Mouse (Mus musculus) kidney, postnatal 4 days (tissue): ENCODE results near the gene Bglap.

Experiments
- DNase-seq, 2 experiments: peaks; one replicate each; pipeline ENCODE4 v3.0.0; 2021; ENCODE audit warnings: mixed read lengths in 2 of 2

The Bglap gene

GRCm38 (mm10) chr3:88338316-88338715 is 45.9 kb downstream of the Bglap start:
- DNase-seq: no peak

DNA sequence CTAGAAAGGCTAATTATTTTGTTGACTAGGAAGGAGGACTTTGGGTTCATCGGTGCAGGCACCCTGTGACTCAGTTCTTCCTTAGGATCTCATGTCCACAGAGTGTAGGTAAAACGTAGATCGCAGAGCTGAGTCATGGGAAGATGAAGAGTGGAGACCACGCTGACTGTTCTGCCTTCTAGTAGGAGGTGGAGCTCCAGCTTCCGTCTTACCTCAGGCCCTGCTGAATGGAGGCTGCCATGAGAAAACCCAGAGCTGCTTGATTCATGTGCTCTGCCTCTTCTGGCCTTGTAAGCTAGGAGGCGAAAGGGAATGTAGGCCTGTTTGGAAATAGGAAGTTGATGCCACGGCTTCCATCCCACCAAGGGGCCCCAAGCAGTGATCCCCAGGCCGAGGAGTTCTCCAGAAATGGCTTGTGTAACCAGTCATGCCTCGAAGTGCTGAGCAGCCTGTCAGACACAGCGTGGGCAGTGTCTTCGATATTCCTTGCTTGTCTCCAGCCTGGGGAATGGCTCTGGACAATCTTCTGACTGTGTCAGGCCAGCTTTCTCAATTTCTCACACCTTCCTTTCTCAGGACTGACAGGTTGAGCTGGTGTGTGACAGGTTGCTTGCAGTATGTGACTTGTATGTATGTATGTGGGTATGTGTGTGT is 46.8 kb downstream of the Bglap start:
- DNase-seq: no peak

DNA sequence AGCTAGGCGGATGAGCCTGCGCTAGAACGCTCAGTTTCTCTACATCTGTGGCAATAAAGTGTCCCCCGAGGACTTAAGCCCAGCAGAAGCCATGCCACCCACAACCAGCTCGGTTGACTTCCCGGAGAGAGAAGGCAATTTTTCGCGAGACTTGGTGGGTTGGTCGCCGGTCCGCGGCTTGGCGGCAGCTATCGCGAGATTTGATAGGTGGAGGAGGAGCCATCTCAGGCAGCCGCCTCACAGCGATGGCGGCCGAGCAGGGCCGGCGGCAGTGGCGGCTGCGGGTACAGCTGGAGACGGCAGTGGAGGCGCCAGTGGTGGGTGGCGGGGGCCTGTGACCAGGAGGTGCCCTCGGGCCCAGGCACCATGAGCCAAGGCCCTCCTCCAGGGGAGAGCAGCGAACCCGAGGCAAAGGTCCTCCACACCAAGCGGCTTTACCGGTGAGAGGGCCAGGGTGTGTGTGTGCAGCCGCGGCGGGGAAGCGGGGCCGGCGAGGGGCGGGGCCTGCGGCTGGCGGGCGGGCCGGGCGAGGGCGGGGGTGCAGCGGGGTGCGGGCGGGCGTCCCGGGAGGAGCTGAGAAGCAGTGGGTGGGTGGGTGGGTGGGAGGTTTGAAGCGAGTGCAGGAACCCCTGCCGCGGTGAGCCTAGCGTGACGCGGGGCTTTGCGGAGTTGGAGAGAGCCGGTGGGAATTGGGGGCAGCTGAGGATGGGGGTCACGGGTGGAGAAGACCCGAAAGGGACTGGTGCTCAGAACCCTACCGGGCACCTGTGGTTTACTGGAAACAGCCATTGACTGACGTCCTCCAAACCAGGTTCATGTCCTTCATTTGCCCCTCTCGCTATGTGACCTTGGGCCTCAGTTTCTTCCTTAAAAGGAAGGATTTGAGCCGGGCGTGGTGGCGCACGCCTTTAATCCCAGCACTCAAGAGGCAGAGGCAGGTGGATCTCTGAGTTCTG is 47.9 kb downstream of the Bglap start, which contains the start of the genes Tmem79 and Smg5:
Gene Tmem79, minus strand, starts transcription at position 91 of the 956 bp plus-strand sequence.
Gene Smg5, plus strand, starts transcription at position 203 of the 956 bp plus-strand sequence.
- DNase-seq: peak; percentile 96 to 98

DNA sequence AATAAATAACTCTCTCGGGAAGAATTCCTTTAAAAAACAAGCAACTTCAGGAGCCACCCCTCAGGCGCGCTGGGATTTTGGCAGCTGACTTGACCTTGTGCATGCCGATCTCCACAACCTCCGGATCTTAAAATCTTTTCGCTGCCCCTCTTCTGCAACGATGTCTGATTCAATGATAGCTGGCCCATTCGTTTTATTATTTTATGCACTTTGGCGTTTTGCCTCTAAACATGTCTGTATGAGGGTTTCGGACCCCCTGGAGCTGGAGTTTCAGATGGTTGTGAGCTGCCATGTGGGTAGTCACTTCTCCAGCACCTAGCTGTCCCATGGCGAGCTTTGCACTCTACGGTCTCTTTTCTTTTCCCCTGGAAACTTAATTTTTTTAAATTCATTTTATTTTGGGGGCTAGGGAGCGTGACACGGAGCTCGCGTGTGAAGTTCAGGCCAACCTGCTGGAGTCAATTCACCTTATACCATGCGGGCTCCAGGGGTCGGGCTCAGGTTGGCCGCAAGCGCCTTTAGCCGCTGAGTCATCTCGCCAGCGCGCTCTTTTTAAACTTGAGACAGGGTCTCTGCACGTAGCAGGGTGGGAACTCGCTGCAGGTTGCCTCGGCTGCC is 48.7 kb downstream of the Bglap start:
- DNase-seq: peak; percentile 30 to 55

DNA sequence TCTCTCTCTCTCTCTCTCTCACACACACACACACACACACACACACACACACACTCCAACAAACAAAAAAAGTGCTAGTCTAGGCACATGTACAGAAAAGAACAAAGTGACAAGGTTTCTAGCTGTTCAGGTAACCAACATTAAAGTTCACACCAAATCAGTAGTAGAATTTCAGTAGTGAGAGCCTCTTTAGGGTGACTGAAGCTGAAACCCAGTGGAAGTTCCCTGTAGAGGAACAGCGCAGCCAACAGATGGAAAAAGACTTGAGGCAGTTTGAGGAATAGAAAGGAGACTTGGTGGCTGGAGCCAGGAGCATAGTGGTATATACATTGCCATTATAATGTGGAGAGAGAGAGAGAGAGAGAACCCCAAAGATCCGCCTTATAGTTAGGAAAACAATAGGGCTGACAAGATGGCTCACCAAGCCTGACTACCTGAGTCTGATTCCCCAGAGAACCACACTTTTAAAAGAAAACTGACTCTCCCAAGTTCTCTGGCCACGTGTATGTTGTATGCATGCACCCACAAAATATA is 49.3 kb downstream of the Bglap start:
- no peak for DNase-seq

- peak; percentile 17 to 43 for DNase-seq
These were observed 50.1 kb downstream of the Bglap start for GRCm38 (mm10) chr3:88334029-88334658.
